Mouse (Mus musculus) intestine, embryonic 16.5 days (tissue): ENCODE results near the gene Cyb5d1. TPM values are rescaled to one million over a fixed set of nuclear protein-coding genes. Genes with fewer than 3 reads are reported as not detected.

Experiments
- ATAC-seq: fragments of 200-750 bp; cut with Nextera tagmentation; 2 replicates; pipeline ENCODE4 v1.8.0; 2017; ENCODE audit warnings: moderate TSS enrichment, moderate library complexity
- H3K27ac ChIP-seq: fragments of 300-500 bp; sonication (generic); 2 replicates; pipeline ENCODE4 v1.5.1; 2014; ENCODE audit warnings: mild to moderate bottlenecking, low read length
- H3K27me3 ChIP-seq: fragments of 300-500 bp; sonication (generic); replicated peaks from 2 replicates; pipeline ENCODE4 v1.6.1; 2014; ENCODE audit warnings: low read length, control low read depth, mixed read lengths; ENCODE audit not compliant: control insufficient read depth, insufficient read depth
- H3K36me3 ChIP-seq: fragments of 300-500 bp; sonication (generic); 2 replicates; pipeline ENCODE4 v1.6.1; 2014; ENCODE audit warnings: low read length, control low read depth; ENCODE audit not compliant: control insufficient read depth, insufficient read depth
- H3K4me1 ChIP-seq: fragments of 300-500 bp; sonication (generic); 2 replicates; pipeline ENCODE4 v1.6.1; 2014; ENCODE audit warnings: low read length, control low read depth, mixed read lengths; ENCODE audit not compliant: control insufficient read depth, insufficient read depth
- H3K4me2 ChIP-seq: fragments of 300-500 bp; sonication (generic); 2 replicates; pipeline ENCODE4 v1.6.1; 2014; ENCODE audit warnings: low read depth, low read length, control low read depth
- H3K4me3 ChIP-seq: fragments of 300-500 bp; sonication (generic); 2 replicates; pipeline ENCODE4 v1.5.1; 2014; ENCODE audit warnings: mild to moderate bottlenecking, low read length
- H3K9ac ChIP-seq: fragments of 300-500 bp; sonication (generic); 2 replicates; pipeline ENCODE4 v1.6.1; 2014; ENCODE audit warnings: low read depth, low read length
- H3K9me3 ChIP-seq: fragments of 300-500 bp; sonication (generic); 2 replicates; pipeline ENCODE4 v1.6.1; 2016; ENCODE audit warnings: low read length, control low read depth; ENCODE audit not compliant: control insufficient read depth
- WGBS: fragments of 180-500 bp; shearing (Covaris S2); extraction: QIAGEN DNeasy Blood & Tissue Kit; methylation state at CpG from one replicate; pipeline ENCODE4 v1.1.7; 2014; 5-methylcytosine and 5-hydroxymethylcytosine counted together
- polyA plus RNA-seq: library from polyadenylated mRNA; unstranded; fragments of >200 nt; fragmentation: Nextera tagmentation; extraction: Ambion mirVana; gene quantifications from 2 replicates; pipeline ENCODE4 v1.2.1, GENCODE M21; 2015

Gene Cyb5d1
- polyA plus RNA-seq, 1 experiment from 2014 or later: 24.0 TPM

GRCm38 (mm10) chr11:69426246-69426645, 30.8 kb upstream of the Cyb5d1 start:
- H3K4me3 ChIP-seq: no peak overlapping the region

GRCm38 (mm10) chr11:69423885-69424284, 28.5 kb upstream of the Cyb5d1 start:
- Histone ChIP-seq H3K4me1 (peaks cover 13% of the 10 kb centered on the region), H3K4me2 (0 out of 2 replicates have a peak overlapping the region, but pooled peaks have one; percentile 18), H3K27ac (peak overlapping the region; percentile 43), H3K36me3 (no peaks in the 10 kb centered on the region), H3K9me3 (no peaks in the 10 kb centered on the region), H3K4me3 (no peak overlapping the region), H3K9ac (0 out of 2 replicates have a peak overlapping the region, but pooled peaks have one; percentile 11), H3K27me3 (peaks cover 6% of the 10 kb centered on the region; the same call in 1 of the 2 replicates)
- ATAC-seq: peak; percentile 56
- WGBS: 50% methylated on average over 6 of the region's 6 CpGs

More at GRCm38 (mm10) chr11:69426246-69426645, 30.8 kb upstream of the Cyb5d1 start:
- Histone ChIP-seq H3K9ac (no peak overlapping the region), H3K4me2 (no peak overlapping the region), H3K36me3 (no peaks in the 10 kb centered on the region), H3K4me1 (peaks cover 13% of the 10 kb centered on the region), H3K27ac (no peak overlapping the region), H3K9me3 (no peaks in the 10 kb centered on the region), H3K27me3 (peaks cover 4% of the 10 kb centered on the region; the same call in 1 of the 2 replicates)
- ATAC-seq: no peak
- 80% methylated on average over 2 of the region's 2 CpGs for WGBS

- WGBS: 92% methylated on average over 10 of the region's 10 CpGs
- ATAC-seq: no peak
Observed at GRCm38 (mm10) chr11:69422842-69423241, 27.4 kb upstream of the Cyb5d1 start.

GRCm38 (mm10) chr11:69421131-69421977, 25.9 kb upstream of the Cyb5d1 start:
- Histone ChIP-seq H3K4me2 (no peak overlapping the region), H3K36me3 (no peaks in the 10 kb centered on the region), H3K9me3 (no peaks in the 10 kb centered on the region), H3K9ac (0 out of 2 replicates have a peak overlapping the region, but pooled peaks have one; percentile 15), H3K27me3 (peaks cover 6% of the 10 kb centered on the region; the same call in 1 of the 2 replicates), H3K4me3 (no peak overlapping the region), H3K4me1 (peaks cover 20% of the 10 kb centered on the region), H3K27ac (no peak overlapping the region)
- no peak for ATAC-seq
- 25% methylated on average over 25 of the region's 25 CpGs for WGBS

More at GRCm38 (mm10) chr11:69422842-69423241, 27.4 kb upstream of the Cyb5d1 start:
- Histone ChIP-seq H3K9me3 (no peaks in the 10 kb centered on the region), H3K4me3 (no peak overlapping the region), H3K27ac (no peak overlapping the region), H3K27me3 (peaks cover 6% of the 10 kb centered on the region; the same call in 1 of the 2 replicates), H3K9ac (no peak overlapping the region), H3K4me2 (0 out of 2 replicates have a peak overlapping the region, but pooled peaks have one; percentile 21), H3K36me3 (no peaks in the 10 kb centered on the region), H3K4me1 (peaks cover 12% of the 10 kb centered on the region; the same call in 1 of the 2 replicates)

- Histone ChIP-seq H3K36me3 (no peaks in the 10 kb centered on the region), H3K4me2 (peak overlapping the region; percentile 97), H3K27me3 (peaks cover 6% of the 10 kb centered on the region; the same call in 1 of the 2 replicates), H3K9me3 (no peaks in the 10 kb centered on the region), H3K4me3 (peak overlapping the region; percentile 65), H3K9ac (peak overlapping the region; percentile 53; the same call in 1 of the 2 replicates), H3K27ac (no peak overlapping the region), H3K4me1 (peaks cover 21% of the 10 kb centered on the region)
- 16% methylated on average over 10 of the region's 10 CpGs for WGBS
- ATAC-seq: no peak
Observed at GRCm38 (mm10) chr11:69420554-69421000, 25.1 kb upstream of the Cyb5d1 start.

- H3K27me3 ChIP-seq: peaks cover 6% of the 10 kb centered on the region; the same call in 1 of the 2 replicates
- H3K4me2 ChIP-seq: peak overlapping the region; percentile 97
- H3K9ac ChIP-seq: peak overlapping the region; percentile 53
- peak overlapping the region; percentile 65 for H3K27ac ChIP-seq
- peak overlapping the region; percentile 65 for H3K4me3 ChIP-seq
- peaks cover 26% of the 10 kb centered on the region for H3K4me1 ChIP-seq
- no peak for ATAC-seq
- WGBS: under 1% methylated on average over 31 of the region's 31 CpGs
- no peaks in the 10 kb centered on the region for H3K36me3 ChIP-seq
- no peaks in the 10 kb centered on the region for H3K9me3 ChIP-seq
Observed at GRCm38 (mm10) chr11:69419813-69420553, 24.6 kb upstream of the Cyb5d1 start.

- Histone ChIP-seq H3K4me2 (peak overlapping the region; percentile 97), H3K36me3 (no peaks in the 10 kb centered on the region), H3K27ac (peak overlapping the region; percentile 65), H3K4me3 (peak overlapping the region; percentile 65), H3K9me3 (no peaks in the 10 kb centered on the region), H3K9ac (peak overlapping the region; percentile 53), H3K27me3 (peaks cover 6% of the 10 kb centered on the region; the same call in 1 of the 2 replicates), H3K4me1 (peaks cover 31% of the 10 kb centered on the region)
- WGBS: under 1% methylated on average over 19 of the region's 19 CpGs
- ATAC-seq: no peak
Observed at GRCm38 (mm10) chr11:69419443-69419812, 24.0 kb upstream of the Cyb5d1 start.

- no peaks in the 10 kb centered on the region for H3K9me3 ChIP-seq
- peaks cover 35% of the 10 kb centered on the region for H3K4me1 ChIP-seq
- ATAC-seq: peak; percentile 82
- H3K4me2 ChIP-seq: peak overlapping the region; percentile 97
- H3K4me3 ChIP-seq: peak overlapping the region; percentile 65
- peaks cover 6% of the 10 kb centered on the region; the same call in 1 of the 2 replicates for H3K27me3 ChIP-seq
- peak overlapping the region; percentile 98 for H3K27ac ChIP-seq
- peak overlapping the region; percentile 75 for H3K9ac ChIP-seq
- H3K36me3 ChIP-seq: no peaks in the 10 kb centered on the region
- under 1% methylated on average over 45 of the region's 45 CpGs for WGBS
Observed at GRCm38 (mm10) chr11:69418481-69419442, 23.3 kb upstream of the Cyb5d1 start.
